Mouse (Mus musculus): ENCODE measurements around the gene Arpp21.

Gene Arpp21

GRCm38 (mm10) chr9:112230716-112231361 lies 4.9 kb downstream of the Arpp21 start:
- no peak for DNase-seq

- DNase-seq = peak; percentile 60
Observed at GRCm38 (mm10) chr9:112228470-112228869, 7.3 kb downstream of the Arpp21 start.

GRCm38 (mm10) chr9:112227174-112227573 lies 8.6 kb downstream of the Arpp21 start:
- DNase-seq = peak; percentile 22

- DNase-seq = peak; percentile 4
Observed at GRCm38 (mm10) chr9:112226511-112226910, 9.2 kb downstream of the Arpp21 start.

- DNase-seq = peak; percentile 8
Observed at GRCm38 (mm10) chr9:112225046-112225445, 10.7 kb downstream of the Arpp21 start.

GRCm38 (mm10) chr9:112219372-112219771 lies 16.4 kb downstream of the Arpp21 start:
- no peak for DNase-seq

- no peak for DNase-seq
Observed at GRCm38 (mm10) chr9:112218237-112218636, 17.5 kb downstream of the Arpp21 start.

- DNase-seq = no peak
Observed at GRCm38 (mm10) chr9:112217161-112217560, 18.6 kb downstream of the Arpp21 start.

GRCm38 (mm10) chr9:112215030-112215806 lies 20.5 kb downstream of the Arpp21 start:
- no peak for DNase-seq

- DNase-seq = no peak
Observed at GRCm38 (mm10) chr9:112213411-112214255, 22.1 kb downstream of the Arpp21 start.

GRCm38 (mm10) chr9:112209803-112210202 lies 25.9 kb downstream of the Arpp21 start:
- peak; percentile 90 for DNase-seq

GRCm38 (mm10) chr9:112207767-112208166 lies 28.0 kb downstream of the Arpp21 start:
- DNase-seq = peak; percentile 70

GRCm38 (mm10) chr9:112198296-112198695 lies 37.4 kb downstream of the Arpp21 start:
- DNase-seq = no peak

GRCm38 (mm10) chr9:112194049-112194448 lies 41.7 kb downstream of the Arpp21 start:
- DNase-seq = no peak

- no peak for DNase-seq
Observed at GRCm38 (mm10) chr9:112189394-112189793, 46.3 kb downstream of the Arpp21 start.

- peak; percentile 65 for DNase-seq
Observed at GRCm38 (mm10) chr9:112188358-112188893, 47.3 kb downstream of the Arpp21 start.

GRCm38 (mm10) chr9:112187667-112188066 lies 48.1 kb downstream of the Arpp21 start:
- peak; percentile 71 for DNase-seq

GRCm38 (mm10) chr9:112186336-112187305 lies 49.1 kb downstream of the Arpp21 start:
- DNase-seq = no peak

GRCm38 (mm10) chr9:112185746-112186145 lies 50.0 kb downstream of the Arpp21 start:
- DNase-seq = no peak

- DNase-seq = no peak
Observed at GRCm38 (mm10) chr9:112182738-112183137, 53.0 kb downstream of the Arpp21 start.

GRCm38 (mm10) chr9:112180006-112180405 lies 55.7 kb downstream of the Arpp21 start:
- no peak for DNase-seq

GRCm38 (mm10) chr9:112178438-112178837 lies 57.3 kb downstream of the Arpp21 start:
- DNase-seq = no peak

Measured in cerebellum, adult 11-12 months (tissue).